Mouse (Mus musculus): ENCODE data around the gene Sf1. TPM values are rescaled to one million over a fixed set of nuclear protein-coding genes. Genes with fewer than 3 reads are reported as not detected.
A peak's percentile ranks its signal among the peaks of the same experiment; 100 is the strongest.

The Sf1 gene
- polyA plus RNA-seq, 1 experiment from 2014 or later: 49.5 TPM

DNA sequence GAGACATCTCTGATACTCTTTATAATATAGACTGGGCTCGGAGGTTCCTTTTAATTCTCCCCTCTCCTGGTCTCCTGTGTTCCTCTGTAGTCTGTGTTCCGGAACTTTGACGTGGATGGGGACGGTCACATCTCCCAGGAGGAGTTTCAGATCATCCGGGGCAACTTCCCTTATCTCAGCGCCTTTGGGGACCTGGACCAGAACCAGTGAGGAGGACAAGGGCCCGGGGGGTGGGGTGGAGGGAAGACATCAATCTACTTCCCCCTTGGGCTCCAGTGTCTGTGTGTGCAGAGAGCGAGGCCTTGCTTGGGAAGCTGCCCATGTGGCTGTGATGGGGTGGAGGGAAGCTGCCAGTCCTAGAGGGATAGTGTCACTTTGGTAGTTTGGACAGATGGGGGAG, 45.3 kb downstream of the Sf1 start:
- no peak for TF ChIP-seq EP300 (IDR thresholded peaks at IDR 0.05)
- no peak for TF ChIP-seq CTCF (IDR thresholded peaks at IDR 0.05)
- no peaks in the 10 kb centered on the region for H3K27me3 ChIP-seq (replicated peaks; ENCODE audit: insufficient read depth, low read length)
- ATAC-seq (no peak), DNase-seq (ENCODE audit: low spot score) (no peak)
- WGBS: 79% methylated on average over 8 of the region's 8 CpGs
- H3K9ac ChIP-seq (replicated peaks; ENCODE audit: low read depth): no peak overlapping the region
- H3K4me2 ChIP-seq (replicated peaks; ENCODE audit: low read depth, low read length): no peak overlapping the region
- no peaks in the 10 kb centered on the region for H3K4me1 ChIP-seq (ENCODE audit: insufficient read depth, low read depth, low read length)
- no peaks in the 10 kb centered on the region for H3K9me3 ChIP-seq (ENCODE audit: low read length)
- no peak overlapping the region for H3K4me3 ChIP-seq (ENCODE audit: low read depth, low read length)
- H3K36me3 ChIP-seq (ENCODE audit: insufficient read depth, low read length): no peaks in the 10 kb centered on the region
- no peak overlapping the region for H3K27ac ChIP-seq (ENCODE audit: low read length)

DNA sequence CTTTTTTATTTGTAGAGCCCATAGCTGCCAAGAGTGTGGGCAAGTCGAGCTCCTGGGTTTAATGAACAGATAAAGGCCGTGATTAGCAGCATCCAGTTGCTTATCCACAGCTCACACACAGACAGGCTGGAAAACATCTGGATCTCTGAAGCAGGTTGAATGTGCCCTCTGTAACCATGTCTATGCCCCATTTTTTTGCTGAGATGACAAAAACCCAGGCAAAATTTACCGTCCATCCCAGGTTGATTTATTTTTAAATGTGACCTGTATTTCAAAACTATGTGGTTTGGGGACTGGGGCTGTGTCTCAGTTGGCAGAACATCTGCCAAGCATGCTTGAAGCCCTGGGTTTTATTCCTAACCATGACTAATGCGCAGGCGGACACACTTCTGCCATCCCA, 45.7 kb downstream of the Sf1 start:
- no peaks in the 10 kb centered on the region for H3K27me3 ChIP-seq (replicated peaks; ENCODE audit: insufficient read depth, low read length)
- H3K4me3 ChIP-seq (ENCODE audit: low read depth, low read length): no peak overlapping the region
- no peaks in the 10 kb centered on the region for H3K36me3 ChIP-seq (ENCODE audit: insufficient read depth, low read length)
- ATAC-seq: no peak
- no peak overlapping the region for H3K27ac ChIP-seq (ENCODE audit: low read length)
- H3K4me2 ChIP-seq (replicated peaks; ENCODE audit: low read depth, low read length): no peak overlapping the region
- no peak for DNase-seq (ENCODE audit: low spot score)
- H3K9me3 ChIP-seq (ENCODE audit: low read length): no peaks in the 10 kb centered on the region
- WGBS: 72% methylated on average over 5 of the region's 5 CpGs
- H3K4me1 ChIP-seq (ENCODE audit: insufficient read depth, low read depth, low read length): no peaks in the 10 kb centered on the region
- no peak overlapping the region for H3K9ac ChIP-seq (replicated peaks; ENCODE audit: low read depth)
- no peak for TF ChIP-seq CTCF (IDR thresholded peaks at IDR 0.05)
- no peak for TF ChIP-seq EP300 (IDR thresholded peaks at IDR 0.05)

DNA sequence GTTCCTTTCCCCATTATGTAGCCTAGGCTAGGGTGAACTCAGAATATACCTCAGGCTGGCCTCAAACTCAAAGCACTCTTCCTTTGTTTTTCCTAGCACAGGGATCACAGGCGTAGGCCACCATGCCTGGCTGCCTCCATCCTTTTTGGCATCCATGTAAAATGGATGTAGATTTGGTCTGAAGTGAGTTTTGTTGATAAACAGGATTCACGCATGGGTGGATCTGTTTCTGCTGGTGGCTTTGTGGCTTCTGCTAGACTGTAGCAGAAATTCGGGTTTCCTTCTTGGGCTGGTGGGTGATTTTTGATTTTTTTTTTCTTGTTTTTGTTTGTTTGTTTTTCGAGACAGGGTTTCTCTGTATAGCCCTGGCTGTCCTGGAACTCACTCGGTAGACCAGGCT, 46.4 kb downstream of the Sf1 start:
- WGBS: 75% methylated on average over 5 of the region's 5 CpGs
- no peak overlapping the region for H3K9ac ChIP-seq (replicated peaks; ENCODE audit: low read depth)
- H3K4me2 ChIP-seq (replicated peaks; ENCODE audit: low read depth, low read length): no peak overlapping the region
- no peaks in the 10 kb centered on the region for H3K36me3 ChIP-seq (ENCODE audit: insufficient read depth, low read length)
- H3K27me3 ChIP-seq (replicated peaks; ENCODE audit: insufficient read depth, low read length): no peaks in the 10 kb centered on the region
- DNase-seq (ENCODE audit: low spot score) (no peak), ATAC-seq (no peak)
- H3K27ac ChIP-seq (ENCODE audit: low read length): no peak overlapping the region
- TF ChIP-seq CTCF (IDR thresholded peaks at IDR 0.05): no peak
- TF ChIP-seq EP300 (IDR thresholded peaks at IDR 0.05): no peak
- no peak overlapping the region for H3K4me3 ChIP-seq (ENCODE audit: low read depth, low read length)
- no peaks in the 10 kb centered on the region for H3K9me3 ChIP-seq (ENCODE audit: low read length)
- H3K4me1 ChIP-seq (ENCODE audit: insufficient read depth, low read depth, low read length): no peaks in the 10 kb centered on the region

DNA sequence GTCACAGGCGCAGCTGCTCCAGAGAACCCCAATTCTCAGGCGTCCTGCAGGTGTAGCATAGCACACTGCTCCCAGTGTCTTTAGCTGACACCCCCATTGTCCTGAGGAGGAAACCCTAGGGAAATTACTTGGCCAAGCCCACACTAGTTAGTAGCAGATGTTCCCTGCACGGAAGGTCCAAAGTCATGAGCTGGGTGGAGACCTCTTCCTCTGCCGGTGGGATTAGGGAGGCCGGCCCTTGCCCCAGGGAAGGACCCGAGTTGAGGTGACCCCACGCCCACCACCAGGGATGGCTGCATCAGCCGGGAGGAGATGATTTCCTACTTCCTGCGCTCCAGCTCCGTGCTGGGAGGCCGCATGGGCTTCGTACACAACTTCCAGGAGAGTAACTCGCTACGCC, 49.3 kb downstream of the Sf1 start:
- no peak overlapping the region for H3K4me2 ChIP-seq (replicated peaks; ENCODE audit: low read depth, low read length)
- no peaks in the 10 kb centered on the region; the same call in 1 of the 2 replicates for H3K4me1 ChIP-seq (ENCODE audit: insufficient read depth, low read depth, low read length)
- H3K27me3 ChIP-seq (replicated peaks; ENCODE audit: insufficient read depth, low read length): no peaks in the 10 kb centered on the region
- H3K27ac ChIP-seq (ENCODE audit: low read length): no peak overlapping the region
- no peak overlapping the region for H3K9ac ChIP-seq (replicated peaks; ENCODE audit: low read depth)
- ATAC-seq (no peak), DNase-seq (ENCODE audit: low spot score) (no peak)
- TF ChIP-seq CTCF (IDR thresholded peaks at IDR 0.05): no peak
- TF ChIP-seq EP300 (IDR thresholded peaks at IDR 0.05): no peak
- no peaks in the 10 kb centered on the region for H3K9me3 ChIP-seq (ENCODE audit: low read length)
- no peak overlapping the region for H3K4me3 ChIP-seq (ENCODE audit: low read depth, low read length)
- WGBS: 48% methylated on average over 14 of the region's 14 CpGs
- H3K36me3 ChIP-seq (ENCODE audit: insufficient read depth, low read length): no peaks in the 10 kb centered on the region

DNA sequence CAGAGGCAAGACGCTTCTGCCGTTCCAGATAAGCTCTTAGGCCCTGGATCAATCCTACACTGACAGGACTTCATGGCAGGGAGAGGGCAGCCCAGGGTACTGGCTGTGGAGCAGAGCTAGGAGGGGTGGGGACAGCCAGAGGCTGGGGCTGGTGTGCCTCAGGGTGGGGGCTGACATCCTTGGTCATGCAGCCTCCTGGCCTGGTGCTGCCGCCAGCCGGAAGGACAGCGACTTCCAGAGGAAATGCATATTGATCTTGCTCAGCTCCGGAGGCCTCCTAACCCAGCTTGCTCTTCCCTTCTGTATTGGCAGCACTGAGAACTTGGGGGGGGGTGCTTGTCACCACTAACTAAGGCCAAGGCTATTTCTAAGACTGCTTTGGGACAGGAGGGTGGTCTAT, 52.0 kb downstream of the Sf1 start:
- no peaks in the 10 kb centered on the region for H3K9me3 ChIP-seq (ENCODE audit: low read length)
- H3K27ac ChIP-seq (ENCODE audit: low read length): no peak overlapping the region
- no peaks in the 10 kb centered on the region for H3K36me3 ChIP-seq (ENCODE audit: insufficient read depth, low read length)
- peaks cover 19% of the 10 kb centered on the region; the same call in 1 of the 2 replicates for H3K27me3 ChIP-seq (replicated peaks; ENCODE audit: insufficient read depth, low read length)
- no peaks in the 10 kb centered on the region; the same call in 1 of the 2 replicates for H3K4me1 ChIP-seq (ENCODE audit: insufficient read depth, low read depth, low read length)
- H3K4me3 ChIP-seq (ENCODE audit: low read depth, low read length): no peak overlapping the region
- ATAC-seq (peak; percentile 60), DNase-seq (ENCODE audit: low spot score) (no peak)
- H3K4me2 ChIP-seq (replicated peaks; ENCODE audit: low read depth, low read length): no peak overlapping the region
- 36% methylated on average over 6 of the region's 6 CpGs for WGBS
- TF ChIP-seq CTCF (IDR thresholded peaks at IDR 0.05) (peak; percentile 28), EP300 (IDR thresholded peaks at IDR 0.05) (no peak)
- no peak overlapping the region for H3K9ac ChIP-seq (replicated peaks; ENCODE audit: low read depth)

DNA sequence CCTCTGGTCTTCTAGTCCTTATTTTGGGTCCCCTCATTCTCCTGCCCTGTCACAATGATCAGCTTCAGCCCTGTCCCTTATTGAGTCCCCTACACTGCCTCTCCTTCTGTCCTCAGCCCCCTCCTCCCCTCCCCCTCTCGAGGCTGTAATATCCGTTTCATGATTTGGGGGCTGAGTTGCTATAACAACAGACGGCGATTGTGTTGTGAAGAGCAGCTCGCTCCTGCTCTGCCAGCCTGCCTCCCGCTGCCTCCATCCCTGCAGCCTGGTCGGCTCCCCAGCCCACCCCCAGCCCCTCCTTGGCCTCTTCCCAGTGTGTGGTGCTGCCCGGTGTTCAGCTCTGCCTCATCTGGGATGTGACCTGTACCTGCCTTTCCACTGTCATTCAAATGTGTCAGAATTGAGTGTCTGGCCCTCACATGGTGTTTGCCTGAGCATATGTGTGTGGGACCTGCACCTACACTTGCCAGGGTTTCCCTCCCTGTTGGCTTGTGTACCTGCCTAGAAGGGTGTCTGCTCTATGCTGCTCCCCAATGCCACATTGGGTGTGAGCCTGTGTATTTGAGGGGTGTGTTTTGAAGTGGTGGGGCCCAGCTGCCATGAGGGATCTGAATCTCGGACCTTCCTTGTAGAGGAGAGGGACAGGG, 52.8 kb downstream of the Sf1 start:
- 14% methylated on average over 9 of the region's 9 CpGs for WGBS
- peaks cover 19% of the 10 kb centered on the region; the same call in 1 of the 2 replicates for H3K27me3 ChIP-seq (replicated peaks; ENCODE audit: insufficient read depth, low read length)
- H3K27ac ChIP-seq (ENCODE audit: low read length): no peak overlapping the region
- H3K4me1 ChIP-seq (ENCODE audit: insufficient read depth, low read depth, low read length): no peaks in the 10 kb centered on the region; the same call in 1 of the 2 replicates
- no peak overlapping the region for H3K9ac ChIP-seq (replicated peaks; ENCODE audit: low read depth)
- ATAC-seq: no peak
- no peak for TF ChIP-seq CTCF (IDR thresholded peaks at IDR 0.05)
- H3K4me3 ChIP-seq (ENCODE audit: low read depth, low read length): no peak overlapping the region
- no peaks in the 10 kb centered on the region for H3K36me3 ChIP-seq (ENCODE audit: insufficient read depth, low read length)
- no peak for DNase-seq (ENCODE audit: low spot score)
- H3K9me3 ChIP-seq (ENCODE audit: low read length): no peaks in the 10 kb centered on the region
- H3K4me2 ChIP-seq (replicated peaks; ENCODE audit: low read depth, low read length): no peak overlapping the region

Measured in lung, postnatal 0 days (tissue).